Mouse (Mus musculus) midbrain, embryonic 11.5 days (tissue): Measurements from ENCODE around the gene Arhgef28. TPM values are rescaled to one million over a fixed set of nuclear protein-coding genes. Genes with fewer than 3 reads are reported as not detected.
A peak's percentile ranks its signal among the peaks of the same experiment; 100 is the strongest.

Experiments
- ATAC-seq: fragments of 200-750 bp; cut with Nextera tagmentation; 2 replicates; pipeline ENCODE4 v1.8.0; 2017; ENCODE audit warnings: moderate TSS enrichment, moderate library complexity; ENCODE audit not compliant: low FRiP score
- DNase-seq: peaks from one replicate; pipeline ENCODE4 v3.0.0; 2015; ENCODE audit warnings: low spot score; ENCODE audit errors: missing footprints
- H3K27ac ChIP-seq: fragments of 300-500 bp; sonication (generic); 2 replicates; pipeline ENCODE4 v1.5.1; 2014; ENCODE audit warnings: low read depth, low read length
- H3K27me3 ChIP-seq: fragments of 300-500 bp; sonication (generic); 2 replicates; pipeline ENCODE4 v1.6.1; 2014; ENCODE audit warnings: mild to moderate bottlenecking, low read length, moderate library complexity, mixed read lengths; ENCODE audit not compliant: control insufficient read depth, insufficient read depth
- H3K36me3 ChIP-seq: fragments of 300-500 bp; sonication (generic); 2 replicates; pipeline ENCODE4 v1.6.1; 2014; ENCODE audit warnings: mild to moderate bottlenecking, low read length, moderate library complexity, mixed read lengths; ENCODE audit not compliant: control insufficient read depth, insufficient read depth
- H3K4me1 ChIP-seq: fragments of 300-500 bp; sonication (generic); 2 replicates; pipeline ENCODE4 v1.6.1; 2014; ENCODE audit warnings: low read length; ENCODE audit not compliant: control insufficient read depth, insufficient read depth
- H3K4me2 ChIP-seq: fragments of 300-500 bp; sonication (generic); 2 replicates; pipeline ENCODE4 v1.6.1; 2014; ENCODE audit warnings: mild to moderate bottlenecking, moderate library complexity
- H3K4me3 ChIP-seq: fragments of 300-500 bp; sonication (generic); 2 replicates; pipeline ENCODE4 v1.5.1; 2014; ENCODE audit warnings: low read depth, low read length
- H3K9ac ChIP-seq: fragments of 300-500 bp; sonication (generic); 2 replicates; pipeline ENCODE4 v1.6.1; 2014; ENCODE audit warnings: low read length
- H3K9me3 ChIP-seq: fragments of 300-500 bp; sonication (generic); 2 replicates; pipeline ENCODE4 v1.6.1; 2016; ENCODE audit warnings: low read length; ENCODE audit not compliant: control insufficient read depth
- WGBS: fragments of 180-500 bp; shearing (Covaris S2); extraction: QIAGEN DNeasy Blood & Tissue Kit; methylation state at CpG from one replicate; pipeline ENCODE4 v1.1.7; 2014; 5-methylcytosine and 5-hydroxymethylcytosine counted together
- polyA plus RNA-seq: library from polyadenylated mRNA; unstranded; fragments of >200 nt; fragmentation: Nextera tagmentation; extraction: Ambion mirVana; gene quantifications from 2 replicates; pipeline ENCODE4 v1.2.1, GENCODE M21; 2014

Arhgef28 gene
- polyA plus RNA-seq, 1 experiment from 2014 or later, result 6.7 TPM

DNA sequence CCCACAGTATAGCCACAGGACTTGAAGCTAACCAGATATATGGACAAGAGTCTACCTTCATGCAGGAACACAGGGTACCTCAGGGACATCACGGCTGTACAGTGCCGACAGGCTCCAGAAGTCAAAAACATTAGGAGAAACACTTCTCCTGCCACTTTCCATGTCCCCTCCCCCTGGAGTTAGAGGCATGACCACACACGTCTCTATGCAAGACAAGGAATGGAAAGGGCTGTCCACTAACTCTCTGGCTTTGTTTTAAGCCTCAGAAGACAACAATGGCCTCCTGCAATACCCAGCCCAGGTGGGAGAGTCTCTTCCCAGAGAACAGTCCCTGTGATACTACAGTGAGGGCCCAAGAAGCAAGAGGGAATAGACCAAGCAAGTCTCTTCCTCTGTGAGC is 191.3 kb downstream of the Arhgef28 start:
- Histone ChIP-seq H3K4me2 (no peak overlapping the region), H3K4me1 (peaks cover 15% of the 10 kb centered on the region), H3K36me3 (no peaks in the 10 kb centered on the region), H3K9ac (no peak overlapping the region), H3K4me3 (no peak overlapping the region), H3K27me3 (no peaks in the 10 kb centered on the region), H3K9me3 (no peaks in the 10 kb centered on the region), H3K27ac (no peak overlapping the region)
- no peak for DNase-seq
- ATAC-seq, result no peak
- WGBS, result 72% methylated on average over 3 of the region's 3 CpGs

DNA sequence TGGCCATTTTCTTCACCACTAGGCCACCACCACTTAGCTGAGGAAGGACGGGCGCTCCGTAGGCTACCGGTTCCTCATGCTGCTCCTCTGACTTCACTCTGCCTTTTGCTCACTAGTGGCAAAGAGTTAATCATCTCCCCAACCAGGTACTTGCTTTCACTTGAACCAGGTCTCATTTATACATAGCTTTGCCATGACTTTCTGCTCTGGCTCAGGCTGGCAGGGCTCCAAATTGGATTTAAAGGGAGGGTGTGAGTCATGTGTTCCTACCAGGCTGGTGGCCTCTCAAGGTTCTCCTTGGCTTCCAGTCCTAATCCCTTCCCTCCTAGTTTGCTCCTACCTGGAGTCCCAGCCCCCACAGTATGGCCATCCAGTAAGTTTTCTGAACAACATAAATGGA is 192.5 kb downstream of the Arhgef28 start:
- Histone ChIP-seq H3K27me3 (no peaks in the 10 kb centered on the region), H3K9ac (no peak overlapping the region), H3K4me1 (peaks cover 15% of the 10 kb centered on the region), H3K4me2 (no peak overlapping the region), H3K36me3 (no peaks in the 10 kb centered on the region), H3K9me3 (no peaks in the 10 kb centered on the region), H3K27ac (no peak overlapping the region), H3K4me3 (no peak overlapping the region)
- ATAC-seq (no peak), DNase-seq (no peak)
- WGBS, result 97% methylated on average over 4 of the region's 4 CpGs

DNA sequence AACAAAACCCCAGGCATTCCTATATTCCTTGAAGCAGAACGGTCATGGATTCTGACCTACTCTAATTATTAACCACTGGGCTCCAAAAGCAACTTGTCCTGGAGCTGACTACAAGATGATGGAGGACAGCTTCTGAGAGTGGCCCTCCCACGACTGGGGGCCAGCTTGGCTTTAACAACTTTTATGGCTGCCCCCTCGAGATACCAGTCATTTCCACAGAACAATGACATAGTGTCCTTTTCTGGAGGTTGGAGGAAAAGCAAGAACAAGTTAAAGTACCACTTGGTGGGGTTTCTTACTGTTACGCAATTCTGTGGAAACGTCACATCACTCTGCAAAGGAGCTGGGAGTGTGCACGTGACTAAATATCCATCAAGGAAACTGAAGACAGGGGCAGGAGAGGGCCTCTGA is 194.3 kb downstream of the Arhgef28 start:
- WGBS, result 80% methylated on average over 6 of the region's 6 CpGs
- H3K27ac ChIP-seq, result no peak overlapping the region
- H3K36me3 ChIP-seq, result no peaks in the 10 kb centered on the region
- H3K4me3 ChIP-seq, result no peak overlapping the region
- ATAC-seq (no peak), DNase-seq (peak; percentile 12)
- peaks cover 11% of the 10 kb centered on the region for H3K4me1 ChIP-seq
- no peak overlapping the region for H3K9ac ChIP-seq
- no peak overlapping the region for H3K4me2 ChIP-seq
- H3K27me3 ChIP-seq, result no peaks in the 10 kb centered on the region
- H3K9me3 ChIP-seq, result no peaks in the 10 kb centered on the region

DNA sequence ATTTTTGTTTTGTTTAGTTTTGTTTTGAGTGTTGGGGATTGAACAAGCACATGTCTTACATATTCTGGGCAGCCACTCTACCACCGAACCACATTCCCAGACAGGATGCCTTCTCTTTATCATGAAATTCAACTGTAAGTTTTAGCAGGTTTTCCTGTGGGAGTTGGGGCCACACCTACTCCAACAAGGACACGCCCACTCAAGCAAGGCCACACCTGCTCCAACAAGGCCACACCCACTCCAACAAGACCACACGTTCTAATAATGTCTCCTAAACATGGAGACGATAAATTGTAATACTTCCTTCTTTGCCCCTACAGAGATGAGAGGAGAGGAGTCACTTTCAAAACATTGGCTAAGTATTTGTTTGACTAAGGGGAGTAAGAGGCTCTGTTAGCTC is 197.2 kb downstream of the Arhgef28 start:
- DNase-seq (no peak), ATAC-seq (no peak)
- Histone ChIP-seq H3K9me3 (no peaks in the 10 kb centered on the region), H3K4me2 (no peak overlapping the region), H3K36me3 (no peaks in the 10 kb centered on the region), H3K27me3 (no peaks in the 10 kb centered on the region), H3K27ac (no peak overlapping the region), H3K4me3 (no peak overlapping the region), H3K4me1 (no peaks in the 10 kb centered on the region), H3K9ac (no peak overlapping the region)
- WGBS, result 75% methylated on average over 4 of the region's 4 CpGs

DNA sequence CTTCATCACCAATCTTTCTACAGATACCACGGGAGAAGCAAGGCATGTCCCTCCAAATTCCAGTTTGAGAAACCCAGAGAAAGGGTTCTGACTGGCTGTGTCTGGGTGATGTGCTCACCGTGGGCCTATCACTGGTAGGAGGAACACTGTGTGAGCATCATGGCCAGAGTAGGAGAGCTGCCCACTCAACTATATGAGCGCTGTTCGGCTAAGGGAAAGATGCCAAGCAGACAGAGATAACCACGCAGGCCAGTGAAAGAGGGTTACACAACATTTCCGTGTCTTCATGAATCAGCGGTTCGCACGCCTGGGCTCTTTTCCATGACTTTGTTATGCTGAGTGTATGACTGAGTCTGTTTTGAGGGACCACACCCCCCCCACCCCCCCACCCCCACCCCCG is 197.7 kb downstream of the Arhgef28 start:
- no peak for ATAC-seq
- no peak overlapping the region for H3K4me2 ChIP-seq
- no peak overlapping the region for H3K9ac ChIP-seq
- no peaks in the 10 kb centered on the region for H3K9me3 ChIP-seq
- no peak for DNase-seq
- H3K27ac ChIP-seq, result no peak overlapping the region
- 94% methylated on average over 9 of the region's 10 CpGs for WGBS
- H3K4me3 ChIP-seq, result no peak overlapping the region
- H3K27me3 ChIP-seq, result no peaks in the 10 kb centered on the region
- H3K36me3 ChIP-seq, result no peaks in the 10 kb centered on the region
- no peaks in the 10 kb centered on the region for H3K4me1 ChIP-seq

DNA sequence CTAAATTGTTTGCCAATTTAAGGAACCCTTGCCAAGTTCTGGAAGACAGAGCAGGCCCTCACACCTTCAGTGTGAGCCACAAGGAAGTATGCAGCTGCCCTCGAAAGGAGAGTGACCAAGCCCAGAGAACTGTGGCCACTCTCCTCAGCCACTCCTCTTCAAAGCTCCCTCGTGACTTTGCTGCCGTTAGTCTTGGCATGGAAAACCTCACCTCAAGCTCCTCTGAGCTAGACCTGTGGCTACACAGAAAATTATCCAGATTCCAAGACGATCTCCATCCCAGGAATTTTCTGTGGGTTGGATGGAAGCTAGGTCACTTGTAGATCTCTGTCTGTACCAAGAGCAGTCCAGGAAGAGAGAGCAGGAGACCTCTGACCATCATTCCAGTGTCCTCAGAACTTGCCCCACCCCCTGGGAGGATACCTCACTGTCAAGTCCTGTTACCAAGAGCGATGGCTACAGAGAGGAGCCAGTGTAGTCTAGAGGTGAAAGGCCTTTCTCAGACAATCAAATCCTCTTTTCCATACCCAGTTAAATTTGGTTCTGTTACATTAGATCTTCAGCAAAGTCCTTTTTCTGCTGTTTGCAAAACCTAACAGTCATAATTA is 200.5 kb downstream of the Arhgef28 start:
- Histone ChIP-seq H3K4me3 (no peak overlapping the region), H3K27ac (no peak overlapping the region), H3K9ac (no peak overlapping the region), H3K36me3 (no peaks in the 10 kb centered on the region), H3K9me3 (no peaks in the 10 kb centered on the region), H3K4me1 (no peaks in the 10 kb centered on the region), H3K27me3 (no peaks in the 10 kb centered on the region), H3K4me2 (no peak overlapping the region)
- ATAC-seq (no peak), DNase-seq (no peak)
- 83% methylated on average over 5 of the region's 5 CpGs for WGBS

DNA sequence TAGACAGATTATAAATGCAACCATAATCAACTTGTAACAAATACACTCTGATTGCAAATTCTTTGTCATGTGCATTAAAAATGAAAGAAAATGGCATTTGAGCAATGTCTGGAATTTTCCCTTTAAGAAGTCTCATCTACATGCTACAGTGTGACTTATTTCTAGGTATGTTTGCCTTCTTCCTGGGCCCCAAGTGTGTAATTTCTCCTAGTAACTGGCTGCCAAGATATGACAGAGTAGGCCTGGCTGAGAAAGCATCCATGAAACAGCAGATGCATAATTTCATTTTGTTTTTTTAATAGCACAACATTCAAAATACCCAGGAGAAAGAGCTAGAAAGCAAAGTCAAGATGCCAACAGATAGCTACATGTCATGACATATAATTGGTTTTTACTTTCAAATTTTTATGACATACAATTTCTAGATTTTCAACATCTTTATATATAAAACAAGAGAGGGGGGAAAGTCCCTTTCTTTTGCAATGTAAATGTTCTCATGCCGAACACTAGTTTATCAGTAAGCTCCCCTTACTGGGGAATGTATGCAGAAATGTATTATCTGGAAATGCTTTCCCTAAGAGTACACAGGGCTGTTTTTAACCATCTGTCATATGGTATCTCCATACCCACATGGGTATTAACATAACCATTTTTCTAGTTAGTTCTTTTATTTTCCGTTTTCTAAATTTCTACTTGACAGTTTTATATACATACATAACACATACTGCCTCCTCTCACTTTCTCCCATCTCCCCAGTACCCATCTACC is 201.4 kb downstream of the Arhgef28 start:
- ATAC-seq (no peak), DNase-seq (no peak)
- Histone ChIP-seq H3K36me3 (no peaks in the 10 kb centered on the region), H3K4me2 (no peak overlapping the region), H3K4me1 (no peaks in the 10 kb centered on the region), H3K9me3 (no peaks in the 10 kb centered on the region), H3K9ac (no peak overlapping the region), H3K27ac (no peak overlapping the region), H3K4me3 (no peak overlapping the region), H3K27me3 (no peaks in the 10 kb centered on the region)
- WGBS, result 89% methylated on average over 2 of the region's 2 CpGs

DNA sequence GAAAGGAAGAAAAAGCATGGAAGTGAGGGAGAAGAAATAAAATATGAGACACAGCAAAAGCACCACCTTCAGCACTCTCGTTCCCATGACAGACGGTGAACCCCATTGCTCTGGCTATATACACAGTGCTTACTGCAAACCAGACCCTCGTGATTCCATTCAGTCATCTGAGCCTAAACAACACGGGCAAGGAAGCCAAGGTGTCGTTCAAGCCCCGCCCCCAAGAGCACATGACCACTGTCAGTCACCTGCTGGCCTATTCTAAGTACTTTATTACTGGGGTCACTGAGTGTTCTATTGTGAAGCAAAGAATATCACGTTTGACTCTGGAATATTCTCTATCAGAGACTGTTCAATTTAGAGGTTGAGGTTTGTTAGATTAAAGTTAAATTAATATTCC is 202.5 kb downstream of the Arhgef28 start:
- DNase-seq, result no peak
- Histone ChIP-seq H3K36me3 (no peaks in the 10 kb centered on the region), H3K9me3 (no peaks in the 10 kb centered on the region), H3K4me3 (no peak overlapping the region), H3K4me1 (no peaks in the 10 kb centered on the region), H3K9ac (no peak overlapping the region), H3K27ac (no peak overlapping the region), H3K27me3 (no peaks in the 10 kb centered on the region), H3K4me2 (no peak overlapping the region)
- ATAC-seq, result no peak
- 59% methylated on average over 7 of the region's 7 CpGs for WGBS

DNA sequence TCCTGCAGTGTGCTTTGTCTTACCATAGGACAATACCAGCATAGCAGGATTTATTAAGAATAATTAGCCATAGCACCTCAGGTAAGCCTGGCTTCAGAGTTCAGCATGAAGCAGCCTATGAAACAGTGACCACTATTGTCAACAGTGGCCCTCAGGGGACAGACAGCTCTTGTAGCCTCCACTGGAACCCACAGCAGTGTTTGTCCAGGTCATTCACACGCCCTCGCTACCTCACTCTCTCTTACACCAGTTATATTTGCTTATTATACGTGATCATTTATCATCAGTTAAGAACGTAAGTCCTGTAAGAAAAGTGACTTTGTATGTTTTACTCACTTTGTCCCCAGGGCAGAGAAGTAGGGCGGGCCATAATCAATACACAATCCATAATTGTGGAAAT is 203.6 kb downstream of the Arhgef28 start:
- ATAC-seq (no peak), DNase-seq (no peak)
- Histone ChIP-seq H3K9ac (no peak overlapping the region), H3K4me3 (no peak overlapping the region), H3K4me1 (no peaks in the 10 kb centered on the region), H3K27ac (no peak overlapping the region), H3K4me2 (no peak overlapping the region), H3K9me3 (no peaks in the 10 kb centered on the region), H3K27me3 (no peaks in the 10 kb centered on the region), H3K36me3 (no peaks in the 10 kb centered on the region)
- 92% methylated on average over 5 of the region's 5 CpGs for WGBS
